Mouse (Mus musculus) kidney, postnatal 36 days (tissue): ENCODE measurements around the gene Entpd3.
"Not testable (repeated sequence)": the region's sequence is repeated elsewhere in the genome, so short reads cannot be mapped to it uniquely, and the experiment has no call there.

Experiments
- DNase-seq, 2 experiments: peaks; one replicate each; pipeline ENCODE4 v3.0.0; 2021 to 2022; ENCODE audit warnings: mixed read lengths in 2 of 2

Entpd3 gene

DNA sequence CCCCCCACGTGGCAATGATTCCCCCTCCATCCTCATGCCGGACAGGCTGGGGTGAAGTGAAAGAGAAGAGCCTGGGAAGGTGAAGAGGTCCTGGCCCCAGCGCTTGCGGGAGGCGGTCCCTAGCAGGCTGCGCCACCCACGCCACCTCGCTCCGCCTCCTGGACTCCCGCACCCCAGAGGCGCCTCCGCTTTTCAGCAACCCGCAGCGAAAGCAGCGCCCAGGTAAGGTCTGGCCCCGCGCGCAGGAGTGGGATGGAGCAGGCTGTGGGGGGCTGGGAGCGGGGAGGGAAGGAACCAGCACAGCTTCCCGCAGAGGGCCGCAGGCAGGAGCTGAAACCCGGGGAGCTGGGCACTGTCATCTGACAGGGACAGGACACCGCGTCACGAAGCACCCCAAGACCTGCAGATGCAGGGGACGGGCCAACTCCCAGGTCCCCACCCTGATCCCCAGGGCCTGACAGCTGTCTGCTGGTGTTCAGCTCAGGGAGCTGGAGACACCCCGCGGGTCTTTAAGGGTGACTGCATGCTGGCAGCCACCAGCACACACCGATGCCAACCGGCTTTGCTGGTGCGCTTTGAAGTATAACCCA, at the start of gene Entpd3:
Gene Entpd3 (plus strand): TSS at position 157 of the 590 bp plus-strand sequence.
- DNase-seq, result peak in 1 of 2 experiments; percentile 36

GRCm38 (mm10) chr9:120491509-120491908, 48.1 kb upstream of the Entpd3 start:
- DNase-seq, result no peak

DNA sequence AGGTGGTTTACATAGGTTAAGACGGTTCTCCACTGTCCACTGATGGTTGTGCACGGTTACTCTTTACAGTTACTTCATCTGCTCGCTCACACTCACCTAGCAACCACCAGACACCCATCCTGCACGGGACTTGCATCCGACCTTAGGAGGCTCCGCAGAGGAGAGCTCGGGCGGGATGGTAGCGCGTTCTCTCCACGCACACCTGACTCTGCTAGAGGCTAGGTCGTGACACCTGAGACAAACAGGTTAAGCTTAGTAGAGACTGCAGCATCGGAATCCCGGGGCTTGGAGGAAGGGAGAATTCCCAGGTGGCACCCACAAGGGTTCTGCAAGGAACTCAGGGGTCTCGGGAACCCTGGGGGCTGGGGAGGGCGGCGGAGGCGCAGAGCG, 47.6 kb upstream of the Entpd3 start, which contains the start of gene Eif1b:
Gene Eif1b (plus strand): TSS at position 223 of the 390 bp plus-strand sequence.
- no peak for DNase-seq

DNA sequence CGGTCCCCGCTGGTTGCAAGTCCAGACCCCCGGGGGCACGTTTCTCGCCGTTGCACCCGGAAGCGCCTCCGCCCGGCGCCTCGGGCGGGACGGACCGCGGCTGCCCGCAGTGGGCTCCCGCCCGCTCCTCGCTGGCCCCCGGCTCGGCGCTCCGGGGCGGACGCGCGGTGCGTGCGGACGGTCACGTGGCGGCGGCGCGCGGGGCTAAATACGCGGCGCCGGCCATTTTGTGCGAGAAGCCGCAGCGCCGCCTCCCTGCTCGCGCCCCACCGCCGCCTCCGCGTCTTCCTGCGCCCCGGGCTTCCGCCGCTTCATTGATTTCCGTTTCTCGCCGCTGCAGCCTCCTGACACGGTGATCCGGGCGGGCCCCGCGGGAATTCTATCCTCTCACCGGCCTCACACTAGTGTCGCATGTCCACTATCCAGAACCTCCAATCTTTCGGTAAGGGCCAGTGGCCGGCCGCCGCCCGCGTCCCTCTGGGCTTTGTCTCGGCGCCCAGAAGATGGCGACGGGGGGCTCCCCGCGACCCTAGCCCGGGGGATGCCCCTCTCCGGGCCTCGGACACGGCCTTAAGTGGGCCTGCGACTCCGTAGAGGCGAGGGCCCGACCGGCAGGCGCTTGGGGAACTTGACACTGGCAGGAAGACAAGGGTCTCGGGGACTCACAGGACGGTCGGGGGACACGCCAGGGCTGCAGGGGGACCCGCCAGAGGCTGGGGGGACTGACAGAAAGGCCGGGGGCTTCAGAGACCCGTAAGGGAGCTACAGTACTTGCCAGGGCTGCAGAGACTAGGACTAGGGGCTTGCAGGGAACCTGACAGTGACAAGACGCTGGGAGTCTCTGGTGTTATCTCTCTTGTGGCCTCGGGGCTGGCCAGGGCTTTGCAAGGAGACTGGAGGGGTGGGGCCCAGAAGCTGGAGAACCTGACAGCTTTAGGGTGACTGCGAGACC, 46.9 kb upstream of the Entpd3 start:
- peak; percentile 77 to 91 for DNase-seq

GRCm38 (mm10) chr9:120493781-120494180, 45.8 kb upstream of the Entpd3 start:
- DNase-seq, result no peak

DNA sequence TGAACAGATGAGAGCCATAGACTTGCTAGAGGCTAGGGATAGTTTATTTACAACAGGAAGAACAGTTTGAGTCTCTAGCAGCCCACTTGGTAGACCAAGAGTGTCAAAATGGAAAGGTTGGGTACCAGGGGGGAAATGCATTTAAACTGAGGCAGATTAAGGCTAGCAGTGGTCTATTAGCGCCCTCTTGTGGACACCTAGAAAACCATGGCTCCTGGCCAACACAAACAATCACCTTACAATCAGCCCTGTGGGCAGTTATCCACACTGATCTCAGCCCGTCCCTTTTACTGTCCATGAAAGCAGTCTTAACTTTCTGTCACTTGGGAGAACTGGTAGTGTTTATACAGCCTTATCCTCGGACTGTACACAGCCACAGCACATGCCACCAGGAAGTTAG, 42.9 kb upstream of the Entpd3 start:
- peak; percentile 65 to 82 for DNase-seq

- no peak for DNase-seq
Measured at GRCm38 (mm10) chr9:120497983-120498382, 41.6 kb upstream of the Entpd3 start.

- peak in 1 of 2 experiments; percentile 24 for DNase-seq
Measured at GRCm38 (mm10) chr9:120501191-120501902, 38.3 kb upstream of the Entpd3 start.

DNA sequence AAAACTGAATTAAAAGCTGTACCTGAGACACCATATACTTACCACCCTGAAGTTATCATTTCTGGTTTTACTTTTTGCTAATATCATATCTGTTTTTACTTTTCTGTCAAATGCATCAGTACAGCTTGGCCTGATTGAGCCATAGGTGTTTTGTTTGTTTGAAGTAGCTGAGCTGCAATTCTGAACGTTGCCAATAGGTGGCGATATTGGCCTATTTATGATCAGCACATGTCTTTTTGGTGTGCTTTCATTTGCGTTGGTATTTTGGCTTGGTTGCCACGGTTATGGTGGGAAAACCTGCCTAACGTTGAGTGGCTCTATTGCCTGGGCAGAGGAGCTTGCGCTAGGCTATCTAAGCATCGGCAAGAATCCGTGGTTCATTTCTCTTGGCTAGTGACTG, 37.6 kb upstream of the Entpd3 start:
- peak; percentile 68 to 90 for DNase-seq

DNA sequence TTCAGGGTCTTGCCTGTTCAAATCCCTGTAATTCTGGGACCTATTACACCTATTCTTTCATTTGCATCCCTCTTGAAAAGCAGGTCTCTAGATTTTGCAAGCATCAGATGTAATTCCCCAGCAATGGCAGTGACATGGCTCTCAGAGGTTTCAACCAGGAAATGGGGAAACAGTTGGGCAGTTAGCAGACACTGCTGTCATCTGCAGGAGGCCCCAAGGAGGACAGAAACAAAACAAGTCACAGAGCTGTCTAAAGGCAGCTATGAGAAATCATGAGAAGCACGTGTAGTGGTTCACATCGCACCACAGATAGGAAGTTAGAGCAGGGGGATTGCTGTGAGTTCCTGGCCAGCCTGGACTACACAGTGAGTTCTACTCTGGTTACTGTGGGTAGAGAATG, 35.2 kb upstream of the Entpd3 start:
- no peak for DNase-seq

DNA sequence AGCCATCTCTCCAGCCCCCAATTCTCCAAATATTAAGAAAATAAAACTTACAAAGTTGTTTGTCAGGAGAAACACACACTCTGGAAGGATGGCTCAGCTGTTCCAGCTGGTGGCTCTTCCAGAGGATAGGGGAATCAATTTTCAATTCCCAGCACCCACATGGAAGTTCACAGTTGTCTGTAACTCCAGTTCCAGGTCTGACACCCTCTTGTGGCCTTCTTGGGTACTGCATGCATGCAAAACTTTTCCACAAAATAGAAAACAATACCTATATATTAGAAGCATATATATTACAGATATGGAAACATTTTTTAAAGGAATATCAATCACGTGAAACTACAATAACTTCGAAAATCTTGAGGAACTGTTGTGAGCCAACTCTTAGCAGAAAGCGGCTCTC, 27.8 kb upstream of the Entpd3 start:
- peak in 1 of 2 experiments; percentile 63 for DNase-seq

GRCm38 (mm10) chr9:120516720-120517119, 22.9 kb upstream of the Entpd3 start:
- no peak for DNase-seq

DNA sequence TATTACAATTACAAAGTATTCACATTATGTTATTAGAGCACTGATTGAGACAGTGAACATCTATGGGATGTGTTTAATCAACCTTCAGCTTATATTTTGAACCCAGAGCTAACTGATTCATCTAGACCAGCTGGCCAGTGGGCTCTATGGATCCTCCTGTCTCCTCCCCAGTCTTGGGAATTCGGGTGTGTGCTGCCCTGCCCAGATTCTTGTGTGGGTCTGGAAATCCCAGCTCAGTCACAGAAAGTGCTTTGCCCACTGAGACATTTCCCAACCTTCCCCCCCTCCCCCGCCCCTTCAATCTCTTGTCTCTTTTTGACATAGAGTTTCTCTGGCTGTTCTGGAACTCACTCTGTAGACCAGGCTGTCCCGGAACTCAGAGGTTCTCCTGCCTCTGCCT, 20.7 kb upstream of the Entpd3 start:
- DNase-seq, result no peak

DNA sequence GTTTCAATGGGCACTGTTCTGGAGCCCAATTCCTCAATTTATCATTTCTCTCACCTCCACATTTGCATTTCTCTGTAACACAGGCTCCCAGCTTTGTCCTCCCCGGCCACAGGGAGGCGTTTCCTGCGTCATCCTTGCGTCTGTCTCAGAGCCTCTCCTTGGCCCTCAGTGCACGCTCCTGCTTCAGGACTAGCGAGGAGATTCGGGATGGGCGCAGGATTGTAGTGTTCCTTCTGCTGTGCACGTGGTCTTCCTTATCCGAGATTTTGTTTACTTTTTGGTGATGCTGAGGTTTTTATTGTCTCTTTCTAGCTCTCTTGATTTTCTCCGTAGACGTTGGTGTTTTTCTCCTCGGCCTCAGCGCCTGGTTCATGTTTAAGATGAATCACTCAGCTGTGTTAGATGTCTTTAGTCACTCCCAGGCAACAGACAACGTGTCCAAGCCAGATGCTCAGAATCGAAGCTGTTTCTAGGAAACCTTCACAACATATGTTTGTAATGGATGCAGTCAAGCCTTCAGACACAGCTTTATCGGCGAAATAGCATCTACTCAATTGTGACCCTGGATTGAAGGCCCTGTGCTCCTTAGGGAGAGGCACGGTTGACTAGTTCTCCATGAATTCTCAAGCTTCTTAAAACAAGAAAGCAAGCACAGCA, 20.0 kb upstream of the Entpd3 start:
- no peak for DNase-seq

GRCm38 (mm10) chr9:120521161-120521560, 18.5 kb upstream of the Entpd3 start:
- no peak for DNase-seq

- DNase-seq, result no peak
Measured at GRCm38 (mm10) chr9:120527270-120527669, 12.3 kb upstream of the Entpd3 start.

- no peak for DNase-seq
Measured at GRCm38 (mm10) chr9:120527919-120528318, 11.7 kb upstream of the Entpd3 start.

- no peak for DNase-seq
Measured at GRCm38 (mm10) chr9:120528815-120529510, 10.7 kb upstream of the Entpd3 start.

DNA sequence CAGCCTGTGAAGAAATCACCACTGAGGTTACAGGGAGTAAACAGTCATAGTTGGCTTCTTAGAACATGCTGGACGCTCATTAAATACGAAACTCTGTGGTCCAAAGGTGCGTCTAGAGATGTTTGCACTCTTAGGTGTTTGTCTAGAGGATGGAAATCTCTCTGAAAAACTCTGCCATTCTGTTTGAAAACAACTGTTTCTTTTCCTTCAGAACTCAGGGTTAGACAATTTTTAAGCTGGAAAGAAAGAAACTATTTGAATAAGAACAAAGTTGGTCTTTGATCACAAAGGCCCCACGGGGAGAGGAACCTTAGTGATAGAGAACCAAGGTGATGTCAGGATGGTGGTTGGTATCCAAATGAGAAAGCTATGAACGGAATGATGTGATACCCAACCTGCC, 9.1 kb upstream of the Entpd3 start:
- no peak for DNase-seq

DNA sequence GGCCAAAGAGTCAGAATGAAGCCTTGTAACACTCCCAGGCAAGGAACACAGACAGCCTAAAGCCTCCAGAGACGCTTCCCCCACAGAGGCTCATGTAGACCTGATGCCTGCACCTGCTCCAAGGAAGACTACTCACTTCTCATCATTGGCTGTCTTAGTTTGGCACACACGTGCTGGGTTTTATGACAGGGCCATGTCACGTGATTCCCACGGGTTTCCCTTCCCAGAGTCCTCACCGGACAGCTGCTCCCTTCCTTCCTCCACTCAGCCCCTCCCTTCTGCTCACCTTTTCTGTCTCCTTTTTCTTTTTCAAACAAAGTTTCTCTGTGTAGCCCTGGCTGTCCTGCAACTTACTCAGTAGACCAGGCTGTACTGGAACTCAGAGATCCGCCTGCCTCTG, 7.6 kb upstream of the Entpd3 start:
- DNase-seq, result no peak

DNA sequence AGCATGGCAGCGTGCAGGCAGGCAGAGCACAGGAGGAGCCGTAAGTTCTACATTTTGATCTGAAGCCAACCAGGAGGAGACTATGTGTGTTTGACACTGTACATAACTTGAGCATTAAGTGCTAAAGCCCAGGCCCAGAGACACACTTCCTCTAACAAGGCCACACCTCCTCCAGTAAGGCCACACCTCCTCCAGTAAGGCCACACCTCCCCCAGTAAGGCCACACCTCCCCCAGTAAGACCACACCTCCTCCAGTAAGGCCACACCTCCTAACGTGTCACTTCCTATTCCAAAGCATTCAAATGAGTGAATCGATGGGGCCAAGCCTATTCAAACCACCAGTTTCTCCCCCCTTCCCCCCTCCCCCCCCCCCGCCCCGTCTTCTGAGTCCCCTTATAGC, 6.9 kb upstream of the Entpd3 start:
- DNase-seq, result no peak

GRCm38 (mm10) chr9:120533446-120533950, 6.1 kb upstream of the Entpd3 start:
- not testable (repeated sequence) for DNase-seq
